Mouse (Mus musculus) lung, adult 2 months (tissue): ENCODE results near the gene 4921501E09Rik.
"Not testable (repeated sequence)": the region's sequence is repeated elsewhere in the genome, so short reads cannot be mapped to it uniquely, and the experiment has no call there.

Source experiments
- CTCF ChIP-seq: fragments of 200-500 bp; IDR thresholded peaks from 2 replicates; pipeline ENCODE4 v1.5.1; 2011; ENCODE audit warnings: mild to moderate bottlenecking, low read length, control low read depth; ENCODE audit not compliant: insufficient read depth
- POLR2A ChIP-seq: fragments of 200-500 bp; IDR thresholded peaks from 2 replicates; pipeline ENCODE4 v1.6.1; 2011; ENCODE audit warnings: low read depth, mild to moderate bottlenecking, control low read depth, low read length, borderline replicate concordance; ENCODE audit errors: extremely low read depth

DNA sequence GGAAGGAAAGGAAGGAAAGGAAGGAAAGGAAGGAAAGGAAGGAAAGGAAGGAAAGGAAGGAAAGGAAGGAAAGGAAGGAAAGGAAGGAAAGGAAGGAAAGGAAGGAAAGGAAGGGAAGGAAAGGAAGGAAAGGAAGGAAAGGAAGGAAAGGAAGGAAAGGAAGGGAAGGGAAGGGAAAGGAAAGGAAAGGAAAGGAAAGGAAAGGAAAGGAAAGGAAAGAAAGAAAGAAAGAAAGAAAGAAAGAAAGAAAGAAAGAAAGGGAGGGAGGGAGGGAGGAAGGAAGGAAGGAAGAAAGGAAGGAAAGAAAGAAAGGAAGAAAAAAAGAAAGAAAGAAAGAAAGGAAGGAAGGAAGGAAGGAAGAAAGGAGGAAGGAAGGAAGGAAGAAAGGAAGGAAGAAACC lies 47.4 kb downstream of the 4921501E09Rik start:
- not testable (repeated sequence) for TF ChIP-seq CTCF, POLR2A
